Mouse (Mus musculus): ENCODE results near the gene Atp8a2. TPM values are rescaled to one million over a fixed set of nuclear protein-coding genes. Genes with fewer than 3 reads are reported as not detected.
"Not testable (repeated sequence)": the region's sequence is repeated elsewhere in the genome, so short reads cannot be mapped to it uniquely, and the experiment has no call there.

The Atp8a2 gene
- total and polyA plus RNA-seq, 2 experiments from 2014 or later = 43.0 to 81.7 TPM

- Histone ChIP-seq H3K9me3 (ENCODE audit: low read length) (no peaks in the 10 kb centered on the region), H3K27ac (ENCODE audit: low read depth, low read length) (no peak overlapping the region), H3K4me1 (ENCODE audit: insufficient read depth, low read length) (no peaks in the 10 kb centered on the region), H3K4me3 (ENCODE audit: low read depth, low read length) (no peak overlapping the region), H3K9ac (replicated peaks; ENCODE audit: low read length, poor library complexity, severe bottlenecking) (no peak overlapping the region), H3K36me3 (ENCODE audit: insufficient read depth, low read length) (no peaks in the 10 kb centered on the region), H3K4me2 (ENCODE audit: low read depth, low read length, poor library complexity, severe bottlenecking) (no peak overlapping the region), H3K27me3 (ENCODE audit: insufficient read depth, low read length) (no peaks in the 10 kb centered on the region)
- DNase-seq (ENCODE audit: low spot score) = peak; percentile 86
- ATAC-seq (ENCODE audit: low FRiP score) = peak; percentile 86
- 30% methylated on average over 7 of the region's 7 CpGs for WGBS
- TF ChIP-seq CTCF (IDR thresholded peaks at IDR 0.05) = peak; percentile 90
Measured at GRCm38 (mm10) chr14:59942864-59943611, 253.9 kb downstream of the Atp8a2 start.

- no peak overlapping the region for H3K27ac ChIP-seq (ENCODE audit: low read depth, low read length)
- DNase-seq (ENCODE audit: low spot score) = no peak
- H3K4me2 ChIP-seq (ENCODE audit: low read depth, low read length, poor library complexity, severe bottlenecking) = no peak overlapping the region
- H3K36me3 ChIP-seq (ENCODE audit: insufficient read depth, low read length) = no peaks in the 10 kb centered on the region
- no peaks in the 10 kb centered on the region for H3K4me1 ChIP-seq (ENCODE audit: insufficient read depth, low read length)
- H3K27me3 ChIP-seq (ENCODE audit: insufficient read depth, low read length) = no peaks in the 10 kb centered on the region
- H3K9me3 ChIP-seq (ENCODE audit: low read length) = no peaks in the 10 kb centered on the region
- no peak for ATAC-seq (ENCODE audit: low FRiP score)
- TF ChIP-seq CTCF (IDR thresholded peaks at IDR 0.05) = no peak
- H3K9ac ChIP-seq (replicated peaks; ENCODE audit: low read length, poor library complexity, severe bottlenecking) = no peak overlapping the region
- no peak overlapping the region for H3K4me3 ChIP-seq (ENCODE audit: low read depth, low read length)
- WGBS = 63% methylated on average over 2 of the region's 2 CpGs
Measured at GRCm38 (mm10) chr14:59942199-59942598, 254.8 kb downstream of the Atp8a2 start.

GRCm38 (mm10) chr14:59932355-59932754 lies 264.6 kb downstream of the Atp8a2 start:
- Histone ChIP-seq H3K9ac (replicated peaks; ENCODE audit: low read length, poor library complexity, severe bottlenecking) (no peak overlapping the region), H3K4me1 (ENCODE audit: insufficient read depth, low read length) (no peaks in the 10 kb centered on the region), H3K36me3 (ENCODE audit: insufficient read depth, low read length) (no peaks in the 10 kb centered on the region), H3K27me3 (ENCODE audit: insufficient read depth, low read length) (no peaks in the 10 kb centered on the region), H3K4me2 (ENCODE audit: low read depth, low read length, poor library complexity, severe bottlenecking) (no peak overlapping the region), H3K4me3 (ENCODE audit: low read depth, low read length) (no peak overlapping the region), H3K9me3 (ENCODE audit: low read length) (no peaks in the 10 kb centered on the region), H3K27ac (ENCODE audit: low read depth, low read length) (no peak overlapping the region)
- no peak for TF ChIP-seq CTCF (IDR thresholded peaks at IDR 0.05)
- 44% methylated on average over 6 of the region's 6 CpGs for WGBS
- ATAC-seq (ENCODE audit: low FRiP score) = no peak
- DNase-seq (ENCODE audit: low spot score) = no peak

GRCm38 (mm10) chr14:59931412-59932058 lies 265.4 kb downstream of the Atp8a2 start:
- no peaks in the 10 kb centered on the region for H3K36me3 ChIP-seq (ENCODE audit: insufficient read depth, low read length)
- no peak overlapping the region for H3K27ac ChIP-seq (ENCODE audit: low read depth, low read length)
- H3K9ac ChIP-seq (replicated peaks; ENCODE audit: low read length, poor library complexity, severe bottlenecking) = no peak overlapping the region
- no peak for TF ChIP-seq CTCF (IDR thresholded peaks at IDR 0.05)
- H3K9me3 ChIP-seq (ENCODE audit: low read length) = no peaks in the 10 kb centered on the region
- ATAC-seq (ENCODE audit: low FRiP score) (no peak), DNase-seq (ENCODE audit: low spot score) (no peak)
- H3K4me2 ChIP-seq (ENCODE audit: low read depth, low read length, poor library complexity, severe bottlenecking) = no peak overlapping the region
- 86% methylated on average over 13 of the region's 13 CpGs for WGBS
- no peaks in the 10 kb centered on the region for H3K27me3 ChIP-seq (ENCODE audit: insufficient read depth, low read length)
- H3K4me3 ChIP-seq (ENCODE audit: low read depth, low read length) = no peak overlapping the region
- no peaks in the 10 kb centered on the region for H3K4me1 ChIP-seq (ENCODE audit: insufficient read depth, low read length)

- not testable (repeated sequence) for H3K4me1 ChIP-seq (ENCODE audit: insufficient read depth, low read length); H3K36me3 ChIP-seq (ENCODE audit: insufficient read depth, low read length); H3K9me3 ChIP-seq (ENCODE audit: low read length); H3K4me2 ChIP-seq (ENCODE audit: low read depth, low read length, poor library complexity, severe bottlenecking); H3K27me3 ChIP-seq (ENCODE audit: insufficient read depth, low read length); H3K27ac ChIP-seq (ENCODE audit: low read depth, low read length); DNase-seq (ENCODE audit: low spot score); H3K4me3 ChIP-seq (ENCODE audit: low read depth, low read length); ATAC-seq (ENCODE audit: low FRiP score); H3K9ac ChIP-seq (replicated peaks; ENCODE audit: low read length, poor library complexity, severe bottlenecking)
- 88% methylated on average over 1 of the region's 1 CpGs for WGBS
Measured at GRCm38 (mm10) chr14:59929190-59929589, 267.8 kb downstream of the Atp8a2 start.

- Histone ChIP-seq H3K27me3 (ENCODE audit: insufficient read depth, low read length) (no peaks in the 10 kb centered on the region), H3K27ac (ENCODE audit: low read depth, low read length) (no peak overlapping the region), H3K9me3 (ENCODE audit: low read length) (no peaks in the 10 kb centered on the region), H3K4me2 (ENCODE audit: low read depth, low read length, poor library complexity, severe bottlenecking) (no peak overlapping the region), H3K4me1 (ENCODE audit: insufficient read depth, low read length) (no peaks in the 10 kb centered on the region), H3K9ac (replicated peaks; ENCODE audit: low read length, poor library complexity, severe bottlenecking) (no peak overlapping the region), H3K36me3 (ENCODE audit: insufficient read depth, low read length) (no peaks in the 10 kb centered on the region), H3K4me3 (ENCODE audit: low read depth, low read length) (no peak overlapping the region)
- DNase-seq (ENCODE audit: low spot score) (no peak), ATAC-seq (ENCODE audit: low FRiP score) (no peak)
- WGBS = 80% methylated on average over 5 of the region's 5 CpGs
- TF ChIP-seq CTCF (IDR thresholded peaks at IDR 0.05) = no peak
Measured at GRCm38 (mm10) chr14:59928781-59929180, 268.2 kb downstream of the Atp8a2 start.
